Mouse (Mus musculus) midbrain, embryonic 12.5 days (tissue): ENCODE measurements around the gene Gm10401. TPM values are rescaled to one million over a fixed set of nuclear protein-coding genes. Genes with fewer than 3 reads are reported as not detected.

Experiments
- ATAC-seq: fragments of 200-750 bp; cut with Nextera tagmentation; 2 replicates; pipeline ENCODE4 v1.8.0; 2017; ENCODE audit warnings: low read depth, moderate TSS enrichment, moderate library complexity; ENCODE audit not compliant: low FRiP score
- H3K27ac ChIP-seq: fragments of 300-500 bp; sonication (generic); replicated peaks from 2 replicates; pipeline ENCODE4 v1.5.1; 2016; ENCODE audit warnings: mild to moderate bottlenecking
- H3K27me3 ChIP-seq: fragments of 300-500 bp; sonication (generic); 2 replicates; pipeline ENCODE4 v1.6.1; 2016; ENCODE audit warnings: mild to moderate bottlenecking
- H3K36me3 ChIP-seq: fragments of 300-500 bp; sonication (generic); 2 replicates; pipeline ENCODE4 v1.6.1; 2016
- H3K4me1 ChIP-seq: fragments of 300-500 bp; sonication (generic); 2 replicates; pipeline ENCODE4 v1.6.1; 2016
- H3K4me2 ChIP-seq: fragments of 300-500 bp; sonication (generic); replicated peaks from 2 replicates; pipeline ENCODE4 v1.6.1; 2016; ENCODE audit warnings: mild to moderate bottlenecking, moderate library complexity
- H3K4me3 ChIP-seq: fragments of 300-500 bp; sonication (generic); 2 replicates; pipeline ENCODE4 v1.5.1; 2016; ENCODE audit warnings: mild to moderate bottlenecking
- H3K9ac ChIP-seq: fragments of 300-500 bp; sonication (generic); replicated peaks from 2 replicates; pipeline ENCODE4 v1.6.1; 2016; ENCODE audit warnings: mild to moderate bottlenecking, moderate library complexity
- H3K9me3 ChIP-seq: fragments of 300-500 bp; sonication (generic); 2 replicates; pipeline ENCODE4 v1.6.1; 2016; ENCODE audit warnings: mild to moderate bottlenecking
- WGBS: fragments of 180-500 bp; shearing (Covaris S2); methylation state at CpG from one replicate; pipeline ENCODE4 v1.1.7; 2016; 5-methylcytosine and 5-hydroxymethylcytosine counted together
- polyA plus RNA-seq: library from polyadenylated mRNA; unstranded; fragments of >200 nt; fragmentation: Nextera tagmentation; extraction: Ambion mirVana; gene quantifications from 2 replicates; pipeline ENCODE4 v1.2.1, GENCODE M21; 2016

Gene Gm10401
- polyA plus RNA-seq, 1 experiment from 2014 or later = 25.3 TPM

GRCm38 (mm10) chr5:115133358-115134066, 35.4 kb upstream of the Gm10401 start:
- Histone ChIP-seq H3K4me3 (peak overlapping the region; percentile 94), H3K27me3 (0 out of 2 replicates have a peak, but pooled peaks cover 9% of the 10 kb centered on the region), H3K9ac (peak overlapping the region; percentile 89), H3K36me3 (peaks cover 19% of the 10 kb centered on the region), H3K4me2 (peak overlapping the region; percentile 81), H3K4me1 (peaks cover 19% of the 10 kb centered on the region), H3K27ac (no peak overlapping the region), H3K9me3 (no peaks in the 10 kb centered on the region)
- no peak for ATAC-seq
- 64% methylated on average over 6 of the region's 6 CpGs for WGBS

- Histone ChIP-seq H3K27ac (no peak overlapping the region), H3K27me3 (0 out of 2 replicates have a peak, but pooled peaks cover 5% of the 10 kb centered on the region), H3K36me3 (peaks cover 29% of the 10 kb centered on the region), H3K9ac (peak overlapping the region; percentile 8; the same call in 1 of the 2 replicates), H3K9me3 (no peaks in the 10 kb centered on the region), H3K4me2 (peak overlapping the region; percentile 81), H3K4me1 (peaks cover 19% of the 10 kb centered on the region), H3K4me3 (no peak overlapping the region)
- 84% methylated on average over 8 of the region's 8 CpGs for WGBS
- no peak for ATAC-seq
Observed at GRCm38 (mm10) chr5:115132465-115132864, 34.4 kb upstream of the Gm10401 start.

- Histone ChIP-seq H3K36me3 (peaks cover 58% of the 10 kb centered on the region), H3K9ac (no peak overlapping the region), H3K4me2 (no peak overlapping the region), H3K4me1 (peaks cover 24% of the 10 kb centered on the region), H3K27ac (no peak overlapping the region), H3K9me3 (no peaks in the 10 kb centered on the region), H3K27me3 (no peaks in the 10 kb centered on the region), H3K4me3 (no peak overlapping the region)
- no peak for ATAC-seq
- 84% methylated on average over 6 of the region's 6 CpGs for WGBS
Observed at GRCm38 (mm10) chr5:115129328-115129727, 31.2 kb upstream of the Gm10401 start.

- no peak for ATAC-seq
- peaks cover 8% of the 10 kb centered on the region for H3K4me1 ChIP-seq
Observed at GRCm38 (mm10) chr5:115127421-115128179, 29.5 kb upstream of the Gm10401 start.

GRCm38 (mm10) chr5:115126578-115127312, 28.6 kb upstream of the Gm10401 start:
- ATAC-seq = no peak
- H3K4me1 ChIP-seq = peaks cover 5% of the 10 kb centered on the region; the same call in 1 of the 2 replicates
- H3K4me2 ChIP-seq = no peak overlapping the region
- H3K27me3 ChIP-seq = no peaks in the 10 kb centered on the region
- no peak overlapping the region for H3K27ac ChIP-seq
- H3K9ac ChIP-seq = no peak overlapping the region
- no peak overlapping the region for H3K4me3 ChIP-seq
- peaks cover 75% of the 10 kb centered on the region for H3K36me3 ChIP-seq
- WGBS = 92% methylated on average over 28 of the region's 28 CpGs
- no peaks in the 10 kb centered on the region for H3K9me3 ChIP-seq

More at GRCm38 (mm10) chr5:115127421-115128179, 29.5 kb upstream of the Gm10401 start:
- H3K9ac ChIP-seq = no peak overlapping the region
- H3K9me3 ChIP-seq = no peaks in the 10 kb centered on the region
- peaks cover 74% of the 10 kb centered on the region for H3K36me3 ChIP-seq
- no peaks in the 10 kb centered on the region for H3K27me3 ChIP-seq
- no peak overlapping the region for H3K4me3 ChIP-seq
- H3K27ac ChIP-seq = no peak overlapping the region
- no peak overlapping the region for H3K4me2 ChIP-seq
- 94% methylated on average over 22 of the region's 22 CpGs for WGBS

- no peak overlapping the region for H3K4me3 ChIP-seq
- H3K27ac ChIP-seq = peak overlapping the region; percentile 8; the same call in 1 of the 2 replicates
- peaks cover 5% of the 10 kb centered on the region; the same call in 1 of the 2 replicates for H3K4me1 ChIP-seq
- H3K27me3 ChIP-seq = no peaks in the 10 kb centered on the region
- no peak overlapping the region; the same call in 1 of the 2 replicates for H3K4me2 ChIP-seq
- no peak for ATAC-seq
- H3K9ac ChIP-seq = no peak overlapping the region
- peaks cover 74% of the 10 kb centered on the region for H3K36me3 ChIP-seq
- 30% methylated on average over 24 of the region's 24 CpGs for WGBS
- no peaks in the 10 kb centered on the region for H3K9me3 ChIP-seq
Observed at GRCm38 (mm10) chr5:115125211-115125871, 27.2 kb upstream of the Gm10401 start.

- no peaks in the 10 kb centered on the region for H3K27me3 ChIP-seq
- H3K27ac ChIP-seq = no peak overlapping the region
- H3K4me3 ChIP-seq = no peak overlapping the region
- ATAC-seq = no peak
- H3K9me3 ChIP-seq = no peaks in the 10 kb centered on the region
- peaks cover 5% of the 10 kb centered on the region; the same call in 1 of the 2 replicates for H3K4me1 ChIP-seq
- peaks cover 68% of the 10 kb centered on the region for H3K36me3 ChIP-seq
- no peak overlapping the region for H3K4me2 ChIP-seq
- no peak overlapping the region for H3K9ac ChIP-seq
- 94% methylated on average over 6 of the region's 6 CpGs for WGBS
Observed at GRCm38 (mm10) chr5:115124690-115125089, 26.6 kb upstream of the Gm10401 start.

GRCm38 (mm10) chr5:115120978-115121377, 22.9 kb upstream of the Gm10401 start:
- H3K27me3 ChIP-seq = no peaks in the 10 kb centered on the region
- peaks cover 47% of the 10 kb centered on the region for H3K36me3 ChIP-seq
- 90% methylated on average over 5 of the region's 5 CpGs for WGBS
- no peak overlapping the region for H3K4me2 ChIP-seq
- no peak overlapping the region for H3K4me3 ChIP-seq
- no peaks in the 10 kb centered on the region for H3K9me3 ChIP-seq
- H3K4me1 ChIP-seq = peaks cover 18% of the 10 kb centered on the region
- H3K27ac ChIP-seq = no peak overlapping the region
- H3K9ac ChIP-seq = no peak overlapping the region
- no peak for ATAC-seq

- Histone ChIP-seq H3K27me3 (no peaks in the 10 kb centered on the region), H3K27ac (peak within 1 kb of the TSS; percentile 35; the same call in 1 of the 2 replicates), H3K4me1 (peaks cover 13% of the 10 kb centered on the region; the same call in 1 of the 2 replicates), H3K9ac (peak within 1 kb of the TSS; percentile 80), H3K4me2 (peak within 1 kb of the TSS; percentile 77), H3K36me3 (peaks cover 41% of the 10 kb centered on the region), H3K4me3 (peak within 1 kb of the TSS; percentile 81), H3K9me3 (no peaks in the 10 kb centered on the region)
- ATAC-seq = peak; percentile 85
- WGBS = under 1% methylated on average over 37 of the region's 39 CpGs
Observed at GRCm38 (mm10) chr5:115118961-115119570, 21.0 kb upstream of the Gm10401 start, which contains the start of gene Acads. Gene Acads, minus strand, starts transcription at chr5:115119346.

- ATAC-seq = no peak
- Histone ChIP-seq H3K4me1 (peaks cover 13% of the 10 kb centered on the region; the same call in 1 of the 2 replicates), H3K4me2 (no peak overlapping the region), H3K9ac (no peak overlapping the region), H3K27ac (no peak overlapping the region), H3K36me3 (peaks cover 36% of the 10 kb centered on the region), H3K9me3 (no peaks in the 10 kb centered on the region), H3K4me3 (no peak overlapping the region), H3K27me3 (no peaks in the 10 kb centered on the region)
- WGBS = 96% methylated on average over 13 of the region's 13 CpGs
Observed at GRCm38 (mm10) chr5:115117467-115117866, 19.4 kb upstream of the Gm10401 start.

GRCm38 (mm10) chr5:115116426-115116825, 18.3 kb upstream of the Gm10401 start:
- H3K27me3 ChIP-seq = no peaks in the 10 kb centered on the region
- no peak overlapping the region for H3K27ac ChIP-seq
- H3K9ac ChIP-seq = no peak overlapping the region
- no peak overlapping the region for H3K4me3 ChIP-seq
- WGBS = 92% methylated on average over 3 of the region's 3 CpGs
- peaks cover 13% of the 10 kb centered on the region; the same call in 1 of the 2 replicates for H3K4me1 ChIP-seq
- no peak for ATAC-seq
- peaks cover 39% of the 10 kb centered on the region for H3K36me3 ChIP-seq
- no peak overlapping the region for H3K4me2 ChIP-seq
- H3K9me3 ChIP-seq = no peaks in the 10 kb centered on the region
